Mouse (Mus musculus) bone marrow macrophage, adult 2 months (primary cell): ENCODE results near the gene Ifi203. TPM values are rescaled to one million over a fixed set of nuclear protein-coding genes. Genes with fewer than 3 reads are reported as not detected.
"Not testable (repeated sequence)": the region's sequence is repeated elsewhere in the genome, so short reads cannot be mapped to it uniquely, and the experiment has no call there.

ENCODE experiments used
- H3K27ac ChIP-seq: 2 replicates; pipeline ENCODE4 v1.5.1; 2012; ENCODE audit warnings: low read depth, low read length; ENCODE audit not compliant: insufficient read depth
- H3K4me1 ChIP-seq: 2 replicates; pipeline ENCODE4 v1.6.1; 2012; ENCODE audit warnings: low read length; ENCODE audit not compliant: control insufficient read depth, insufficient read depth
- H3K4me3 ChIP-seq: 2 replicates; pipeline ENCODE4 v1.5.1; 2012; ENCODE audit warnings: mild to moderate bottlenecking, low read length, moderate library complexity; ENCODE audit not compliant: insufficient read depth
- CTCF ChIP-seq: IDR thresholded peaks from 2 replicates; pipeline ENCODE4 v1.5.1; 2012; ENCODE audit warnings: low read depth, mild to moderate bottlenecking, low read length, moderate library complexity
- POLR2A ChIP-seq: IDR thresholded peaks from 2 replicates; pipeline ENCODE4 v1.6.1; 2012; ENCODE audit warnings: mild to moderate bottlenecking, low read depth, low read length, borderline replicate concordance
- polyA plus RNA-seq: library from polyadenylated mRNA; stranded (reverse); fragments of >200 nt; gene quantifications from 2 replicates; pipeline ENCODE4 v1.2.4, GENCODE M21; 2012; ENCODE audit not compliant: missing spikeins, insufficient read depth, insufficient read length

Ifi203 gene
- polyA plus RNA-seq, 1 experiment: 170 TPM

- Histone ChIP-seq H3K4me3 (no peak overlapping the region), H3K27ac (no peak overlapping the region)
- TF ChIP-seq CTCF (no peak), POLR2A (no peak)
These were observed 27.9 kb downstream of the Ifi203 start for GRCm38 (mm10) chr1:173914559-173914958.

GRCm38 (mm10) chr1:173913256-173913791 is 29.1 kb downstream of the Ifi203 start:
- H3K4me3 ChIP-seq, H3K4me1 ChIP-seq: not testable (repeated sequence)
- H3K27ac ChIP-seq: peak overlapping the region; percentile 15

More at GRCm38 (mm10) chr1:173914559-173914958, 27.9 kb downstream of the Ifi203 start:
- H3K4me1 ChIP-seq: peaks cover 2% of the 10 kb centered on the region; the same call in 1 of the 2 replicates

- not testable (repeated sequence) for H3K4me1 ChIP-seq
- H3K4me3 ChIP-seq: peak within 1 kb of the TSS; percentile 5; the same call in 1 of the 2 replicates
- H3K27ac ChIP-seq: peak within 1 kb of the TSS; percentile 45
These were observed 29.8 kb downstream of the Ifi203 start, which contains the start of gene Ifi211 for GRCm38 (mm10) chr1:173912548-173913255. Gene Ifi211 (minus strand): TSS chr1:173913046.

- Histone ChIP-seq H3K4me3 (no peak overlapping the region), H3K4me1 (peaks cover 2% of the 10 kb centered on the region; the same call in 1 of the 2 replicates), H3K27ac (no peak overlapping the region)
- TF ChIP-seq CTCF: no peak
- no peak for TF ChIP-seq POLR2A
These were observed 30.5 kb downstream of the Ifi203 start for GRCm38 (mm10) chr1:173911808-173912464.

GRCm38 (mm10) chr1:173908390-173908789 is 34.1 kb downstream of the Ifi203 start:
- H3K4me1 ChIP-seq, H3K27ac ChIP-seq, H3K4me3 ChIP-seq: not testable (repeated sequence)

- H3K4me3 ChIP-seq, H3K27ac ChIP-seq, H3K4me1 ChIP-seq: not testable (repeated sequence)
These were observed 36.6 kb downstream of the Ifi203 start for GRCm38 (mm10) chr1:173905885-173906284.

GRCm38 (mm10) chr1:173889741-173890140 is 52.7 kb downstream of the Ifi203 start:
- H3K4me1 ChIP-seq, H3K27ac ChIP-seq, H3K4me3 ChIP-seq: not testable (repeated sequence)

- H3K4me1 ChIP-seq, H3K4me3 ChIP-seq: not testable (repeated sequence)
- peak overlapping the region; percentile 61 for H3K27ac ChIP-seq
These were observed 55.3 kb downstream of the Ifi203 start for GRCm38 (mm10) chr1:173887026-173887787.

- H3K4me1 ChIP-seq: not testable (repeated sequence)
- peak overlapping the region; percentile 70 for H3K4me3 ChIP-seq
These were observed 62.3 kb downstream of the Ifi203 start for GRCm38 (mm10) chr1:173880004-173880666.

GRCm38 (mm10) chr1:173879225-173879987 is 63.1 kb downstream of the Ifi203 start:
- Histone ChIP-seq H3K27ac (peak overlapping the region; percentile 65), H3K4me3 (peak overlapping the region; percentile 70)
- not testable (repeated sequence) for H3K4me1 ChIP-seq

More at GRCm38 (mm10) chr1:173880004-173880666, 62.3 kb downstream of the Ifi203 start:
- H3K27ac ChIP-seq: peak overlapping the region; percentile 70

GRCm38 (mm10) chr1:173878264-173878663 is 64.2 kb downstream of the Ifi203 start:
- not testable (repeated sequence) for H3K4me1 ChIP-seq
- Histone ChIP-seq H3K4me3 (peak overlapping the region; percentile 63), H3K27ac (peak overlapping the region; percentile 66)

GRCm38 (mm10) chr1:173877125-173877524 is 65.3 kb downstream of the Ifi203 start:
- H3K4me3 ChIP-seq, H3K4me1 ChIP-seq, H3K27ac ChIP-seq: not testable (repeated sequence)
